Mouse (Mus musculus): ENCODE data around the gene Olfr1248.
"Not testable (repeated sequence)": the region's sequence is repeated elsewhere in the genome, so short reads cannot be mapped to it uniquely, and the experiment has no call there.

The Olfr1248 gene

DNA sequence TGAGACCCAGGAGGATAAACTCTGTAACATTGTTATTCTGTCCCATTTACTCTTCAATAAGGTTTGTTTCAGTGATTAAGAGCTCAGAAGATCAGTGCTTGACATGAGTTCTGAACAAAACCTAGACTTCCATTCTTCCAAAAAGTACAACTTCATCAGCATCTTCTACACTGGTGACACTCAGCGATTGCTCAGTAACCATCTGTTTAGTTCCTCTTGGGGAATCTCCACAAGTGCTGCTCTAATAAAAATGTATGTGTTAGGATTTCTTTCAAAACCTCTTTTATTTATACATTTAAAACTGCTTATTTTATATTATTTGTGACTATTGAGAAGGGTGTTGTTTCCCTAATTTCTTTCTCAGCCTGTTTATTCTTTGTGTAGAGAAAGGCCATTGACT is at the start of gene Olfr1248:
Gene Olfr1248 (minus strand): TSS at position 101 of the 400 bp plus-strand sequence.
- DNase-seq (ENCODE audit: low spot score): not testable (repeated sequence)

GRCm38 (mm10) chr2:89661367-89661766 is 43.3 kb upstream of the Olfr1248 start, which contains the start of gene Olfr1250:
Olfr1250 (minus strand) TSS chr2:89661467.
- no peak for DNase-seq (ENCODE audit: low spot score)

GRCm38 (mm10) chr2:89634883-89635282 is 16.8 kb upstream of the Olfr1248 start, which contains the start of gene Olfr1249:
Olfr1249 (minus strand) TSS chr2:89634983.
- no peak for DNase-seq (ENCODE audit: low spot score)

- DNase-seq (ENCODE audit: low spot score): no peak
These were observed 4.0 kb downstream of the Olfr1248 start, which contains the start of gene Olfr1247 for GRCm38 (mm10) chr2:89614030-89614429. Olfr1247 (minus strand) TSS chr2:89614130.

GRCm38 (mm10) chr2:89593057-89593456 is 25.0 kb downstream of the Olfr1248 start, which contains the start of gene Olfr1246:
Olfr1246 (minus strand) TSS chr2:89593157.
- no peak for DNase-seq (ENCODE audit: low spot score)

- no peak for DNase-seq (ENCODE audit: low spot score)
These were observed 39.7 kb downstream of the Olfr1248 start, which contains the start of gene Olfr1245 for GRCm38 (mm10) chr2:89578347-89578746. Olfr1245 (minus strand) TSS chr2:89578447.

Measured in adipocyte (in vitro differentiated cells).